Mouse (Mus musculus) small intestine, adult 2 months (tissue): ENCODE measurements around the gene Hpse2.

ENCODE experiments used
- CTCF ChIP-seq: fragments of 200-500 bp; IDR thresholded peaks from 2 replicates; pipeline ENCODE4 v1.5.1; 2012; ENCODE audit warnings: low read depth, mild to moderate bottlenecking, control low read depth, inconsistent platforms, low read length, moderate library complexity, mixed read lengths; ENCODE audit not compliant: insufficient replicate concordance, insufficient read length; ENCODE audit errors: extremely low read depth
- POLR2A ChIP-seq: fragments of 200-500 bp; IDR thresholded peaks from 2 replicates; pipeline ENCODE4 v1.6.1; 2012; ENCODE audit warnings: low read depth, mild to moderate bottlenecking, control low read depth, inconsistent platforms, low read length, moderate library complexity

DNA sequence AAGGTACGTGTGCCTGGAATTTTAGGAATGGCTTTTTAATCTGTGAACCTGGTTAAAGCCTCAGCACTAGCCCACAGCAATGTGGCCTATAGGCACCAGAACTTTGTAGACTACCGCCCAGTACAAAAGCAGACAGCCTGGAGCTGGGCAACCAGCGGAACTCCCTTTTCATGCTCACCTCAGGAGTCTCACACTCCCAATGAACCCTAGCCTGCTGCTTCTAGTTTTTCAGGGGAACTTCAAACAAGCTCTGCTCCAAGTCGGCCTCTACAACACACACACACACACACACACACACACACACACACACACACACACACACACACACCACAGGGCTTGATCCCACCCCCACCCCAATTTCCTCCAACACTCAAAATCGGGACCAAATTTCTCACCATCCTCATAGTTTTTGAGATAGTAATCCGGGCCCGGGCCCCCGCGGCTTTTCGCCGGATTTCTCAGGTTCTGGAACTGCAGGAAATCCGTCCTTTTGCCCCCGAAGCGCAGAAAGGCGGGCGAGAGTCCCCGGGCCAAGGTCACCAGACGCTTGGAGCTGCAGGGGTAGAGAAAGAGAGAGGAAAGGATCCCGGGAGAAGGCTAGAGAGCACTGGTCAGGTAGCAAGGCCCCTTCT, 3.7 kb downstream of the Hpse2 start:
- TF ChIP-seq POLR2A (no peak), CTCF (no peak)
